Mouse (Mus musculus) embryonic stem cell, embryonic (primary cell): Measurements from ENCODE around the gene Fancg.

Source experiments
- CTCF ChIA-PET, 4 experiments: fragments of 300-600 bp in 2 of 4; fragments of 350-600 bp in 2 of 4; sonication (Branson Sonifier 250); formaldehyde crosslinking; loops; one replicate each; lab custom pipeline; 2022; ENCODE audit warnings: inconsistent platforms in 2 of 4; lab: Charles Lee
- POLR2A ChIA-PET, 4 experiments: fragments of 300-600 bp in 2 of 4; fragments of 350-600 bp in 2 of 4; sonication (Branson Sonifier 250); formaldehyde crosslinking; loops; one replicate each; lab custom pipeline; 2022; ENCODE audit warnings: antibody characterized with exemption in 4 of 4, inconsistent platforms in 1 of 4; lab: Charles Lee

Gene Fancg

GRCm38 (mm10) chr4:43010161-43011038, at the start of gene Fancg:
Gene Fancg (minus strand): TSS chr4:43010506.
- POLR2A ChIA-PET, result interaction anchor here in 3 of 4 experiments (0.6 to 2.6 kb wide), 23 partner anchors 9 to 510 kb away, joined by 3 to 26 read pairs (median 5); partner anchors contain the start of genes Vcp (in 3 of the 3), Stoml2 (in 2 of the 3), Dnajb5 (in 1 of the 3) and Phf24 (in 1 of the 3)
- CTCF ChIA-PET, result interaction anchor here (0.6 to 1.7 kb wide), 9 partner anchors 10 to 1506 kb away, joined by 3 to 8 read pairs (median 6); partner anchors contain the start of gene Phf24 (in 1 of the 4)

- CTCF ChIA-PET, result interaction anchor here in 2 of 4 experiments (0.7 to 2.6 kb wide), 6 partner anchors 10 to 612 kb away, joined by 3 to 18 read pairs (median 4); partner anchors contain the start of genes Arhgef39 (in 1 of the 2) and Fam214b (in 1 of the 2)
- POLR2A ChIA-PET, result interaction anchor here in 3 of 4 experiments (0.7 to 2.6 kb wide), 12 partner anchors 8 to 471 kb away, joined by 3 to 9 read pairs (median 4); partner anchors contain the start of gene Fam214b (in 1 of the 3)
These were observed 49.4 kb upstream of the Fancg start for GRCm38 (mm10) chr4:43059697-43060096.

GRCm38 (mm10) chr4:43058753-43059654, 48.7 kb upstream of the Fancg start, which contains the start of gene Unc13b:
Gene Unc13b (plus strand): TSS chr4:43058953.
- CTCF ChIA-PET, result interaction anchor here in 3 of 4 experiments (0.6 to 2.6 kb wide), 11 partner anchors 9 to 613 kb away, joined by 3 to 18 read pairs (median 4); partner anchors contain the start of genes Arhgef39 (in 1 of the 3), Fam214b (in 1 of the 3) and Stoml2 (in 1 of the 3)
- POLR2A ChIA-PET, result interaction anchor here (0.6 to 2.6 kb wide), 24 partner anchors 9 to 1889 kb away, joined by 3 to 9 read pairs (median 4); partner anchors contain the start of genes Fam214b (in 2 of the 4), Fancg (in 1 of the 4), Stoml2 (in 1 of the 4) and Vcp (in 1 of the 4)

- ChIA-PET CTCF (interaction anchor here in 3 of 4 experiments (0.6 to 2.6 kb wide), 8 partner anchors 11 to 614 kb away, joined by 3 to 18 read pairs (median 5); partner anchors contain the start of genes Arhgef39 (in 1 of the 3), Fam214b (in 1 of the 3) and Stoml2 (in 1 of the 3)), POLR2A (interaction anchor here in 3 of 4 experiments (0.6 to 2.6 kb wide), 20 partner anchors 10 to 1890 kb away, joined by 3 to 9 read pairs (median 4); partner anchors contain the start of genes Fam214b (in 2 of the 3), Fancg (in 1 of the 3), Stoml2 (in 1 of the 3) and Vcp (in 1 of the 3))
These were observed 48.1 kb upstream of the Fancg start for GRCm38 (mm10) chr4:43058392-43058752.

- POLR2A ChIA-PET, result interaction anchor here in 2 of 4 experiments (0.8 to 2.6 kb wide), 9 partner anchors 10 to 152 kb away, joined by 3 to 9 read pairs (median 4); partner anchors contain the start of genes Fam214b (in 1 of the 2), Fancg (in 1 of the 2) and Pigo (in 1 of the 2)
- CTCF ChIA-PET, result interaction anchor here (0.6 to 3.1 kb wide), 17 partner anchors 10 to 1795 kb away, joined by 3 to 21 read pairs (median 4); partner anchors contain the start of genes Fam214b (in 2 of the 4), Pigo (in 1 of the 4) and Stoml2 (in 1 of the 4)
These were observed 47.3 kb upstream of the Fancg start for GRCm38 (mm10) chr4:43057654-43058053.

GRCm38 (mm10) chr4:43052627-43053026, 42.3 kb upstream of the Fancg start:
- CTCF ChIA-PET, result interaction anchor here in 3 of 4 experiments (0.5 to 1.1 kb wide), 10 partner anchors 21 to 426 kb away, joined by 3 to 5 read pairs (median 4); partner anchors contain the start of gene Stoml2 (in 1 of the 3)
- POLR2A ChIA-PET, result interaction anchor here in 3 of 4 experiments (0.6 to 1.5 kb wide), 4 partner anchors 8 to 427 kb away, joined by 3 read pairs; no protein-coding TSS in a partner anchor

GRCm38 (mm10) chr4:43047231-43047630, 36.9 kb upstream of the Fancg start:
- POLR2A ChIA-PET, result interaction anchor here in 3 of 4 experiments (0.7 to 2.5 kb wide), 23 partner anchors 9 to 445 kb away, joined by 3 to 11 read pairs (median 4); partner anchors contain the start of genes Stoml2 (in 2 of the 3), Vcp (in 2 of the 3), Ccdc107 (in 1 of the 3) and Pigo (in 1 of the 3)
- CTCF ChIA-PET, result interaction anchor here (0.5 to 2.6 kb wide), 55 partner anchors 8 to 1436 kb away, joined by 3 to 21 read pairs (median 4); partner anchors contain the start of genes Pigo (in 2 of the 4), Atp8b5 (in 1 of the 4), Car9 (in 1 of the 4) and Ccdc107 (in 1 of the 4)

- POLR2A ChIA-PET, result interaction anchor here in 3 of 4 experiments (0.5 to 2.5 kb wide), 27 partner anchors 9 to 1543 kb away, joined by 3 to 11 read pairs (median 4); partner anchors contain the start of genes Stoml2 (in 2 of the 3), Unc13b (in 2 of the 3), Vcp (in 2 of the 3) and Ccdc107 (in 1 of the 3)
- CTCF ChIA-PET, result interaction anchor here (0.5 to 2.6 kb wide), 39 partner anchors 9 to 1436 kb away, joined by 3 to 21 read pairs (median 4); partner anchors contain the start of genes Pigo (in 2 of the 4), Atp8b5 (in 1 of the 4), Stoml2 (in 1 of the 4) and Tpm2 (in 1 of the 4)
These were observed 36.3 kb upstream of the Fancg start for GRCm38 (mm10) chr4:43046607-43047006.

GRCm38 (mm10) chr4:43045659-43046302, 35.5 kb upstream of the Fancg start, which contains the start of gene Fam214b:
Gene Fam214b (minus strand): TSS chr4:43046220.
- POLR2A ChIA-PET, result interaction anchor here in 3 of 4 experiments (0.5 to 2.5 kb wide), 12 partner anchors 11 to 1542 kb away, joined by 3 to 10 read pairs (median 4); partner anchors contain the start of genes Stoml2 (in 2 of the 3), Unc13b (in 2 of the 3), Creb3 (in 1 of the 3) and Tln1 (in 1 of the 3)
- CTCF ChIA-PET, result interaction anchor here in 2 of 4 experiments (0.5 to 2.6 kb wide), 14 partner anchors 10 to 482 kb away, joined by 3 to 21 read pairs (median 8); partner anchors contain the start of genes Pigo (in 2 of the 2), Stoml2 (in 1 of the 2), Tpm2 (in 1 of the 2) and Unc13b (in 1 of the 2)

- ChIA-PET CTCF (interaction anchor here in 2 of 4 experiments (0.5 to 0.6 kb wide), 2 partner anchors 434 to 436 kb away, joined by 4 to 7 read pairs; no protein-coding TSS in a partner anchor), POLR2A (interaction anchor here in 2 of 4 experiments (1.1 to 2.5 kb wide), 4 partner anchors 13 to 45 kb away, joined by 3 to 13 read pairs (median 8); partner anchors contain the start of genes Stoml2 (in 2 of the 2), Fancg (in 1 of the 2) and Vcp (in 1 of the 2))
These were observed 35.0 kb upstream of the Fancg start for GRCm38 (mm10) chr4:43045285-43045658.

GRCm38 (mm10) chr4:43044673-43045072, 34.4 kb upstream of the Fancg start:
- CTCF ChIA-PET, result interaction anchor here in 3 of 4 experiments (0.5 to 0.8 kb wide), 5 partner anchors 24 to 1194 kb away, joined by 3 to 7 read pairs (median 4); no protein-coding TSS in a partner anchor
- POLR2A ChIA-PET, result interaction anchor here (0.5 to 2.3 kb wide), 6 partner anchors 13 to 1966 kb away, joined by 3 to 13 read pairs (median 4); partner anchors contain the start of genes Stoml2 (in 2 of the 4) and Fancg (in 1 of the 4)

- ChIA-PET CTCF (interaction anchor here in 1 of 4 experiments (0.7 to 0.8 kb wide), 2 partner anchors 23 to 435 kb away, joined by 3 to 4 read pairs; no protein-coding TSS in a partner anchor), POLR2A (interaction anchor here in 3 of 4 experiments (0.6 to 2.3 kb wide), 5 partner anchors 12 to 1967 kb away, joined by 3 to 13 read pairs (median 4); partner anchors contain the start of genes Stoml2 (in 2 of the 3) and Fancg (in 1 of the 3))
These were observed 33.5 kb upstream of the Fancg start for GRCm38 (mm10) chr4:43043644-43044357.

GRCm38 (mm10) chr4:43040881-43041547, 30.7 kb upstream of the Fancg start:
- ChIA-PET CTCF (interaction anchor here in 1 of 4 experiments (0.7 to 1.5 kb wide), 2 partner anchors 9 to 27 kb away, joined by 3 to 9 read pairs; partner anchors contain the start of gene Stoml2), POLR2A (interaction anchor here in 3 of 4 experiments (0.6 to 4.3 kb wide), 10 partner anchors 10 to 1140 kb away, joined by 3 to 28 read pairs (median 6); partner anchors contain the start of genes Stoml2 (in 3 of the 3), Vcp (in 2 of the 3) and Pigo (in 1 of the 3))
